Mouse (Mus musculus) T-helper 1 cell (primary cell): ENCODE measurements around the gene Lrmp.
"Not testable (repeated sequence)": the region's sequence is repeated elsewhere in the genome, so short reads cannot be mapped to it uniquely, and the experiment has no call there.

Source experiments
- in situ Hi-C: fragments of 300-600 bp; cut with MboI, MseI; formaldehyde crosslinking; loops from one replicate; pipeline ENCODE4 v1.15.1; 2025; ENCODE audit warnings: high pct_unique_total_duplicates

The Lrmp gene

DNA sequence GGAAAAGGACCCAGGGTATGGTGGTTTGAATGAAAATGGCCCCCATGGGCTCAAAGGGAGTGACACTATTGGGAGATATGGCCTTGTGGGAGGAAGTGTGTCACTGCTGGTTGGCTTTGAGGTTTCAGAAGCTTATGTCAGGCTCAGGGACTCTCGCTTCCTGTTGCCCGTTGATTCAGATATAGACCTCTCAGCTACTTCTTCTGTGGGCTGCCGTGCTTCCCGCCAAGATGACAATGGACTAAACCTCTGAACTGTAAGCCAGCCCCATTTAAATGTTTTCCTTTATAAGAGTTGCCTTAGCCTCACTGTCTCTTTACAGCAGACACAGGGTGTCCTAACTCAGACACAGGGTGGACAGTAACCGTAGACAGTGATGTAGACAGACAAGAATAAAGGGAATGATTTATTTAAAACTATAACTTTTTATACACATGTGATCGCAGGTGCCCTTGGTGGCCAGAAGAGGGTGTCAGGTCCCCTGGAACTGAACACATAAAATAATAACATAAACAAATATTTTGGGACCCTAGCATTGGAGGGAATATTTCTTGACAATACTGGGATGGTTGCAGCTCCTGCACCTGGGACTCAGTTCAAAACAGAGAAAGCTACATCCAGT is at the start of gene Lrmp:
Gene Lrmp, plus strand, starts transcription at position 178 of the 622 bp plus-strand sequence.
- in situ Hi-C loops, result no loop called here

DNA sequence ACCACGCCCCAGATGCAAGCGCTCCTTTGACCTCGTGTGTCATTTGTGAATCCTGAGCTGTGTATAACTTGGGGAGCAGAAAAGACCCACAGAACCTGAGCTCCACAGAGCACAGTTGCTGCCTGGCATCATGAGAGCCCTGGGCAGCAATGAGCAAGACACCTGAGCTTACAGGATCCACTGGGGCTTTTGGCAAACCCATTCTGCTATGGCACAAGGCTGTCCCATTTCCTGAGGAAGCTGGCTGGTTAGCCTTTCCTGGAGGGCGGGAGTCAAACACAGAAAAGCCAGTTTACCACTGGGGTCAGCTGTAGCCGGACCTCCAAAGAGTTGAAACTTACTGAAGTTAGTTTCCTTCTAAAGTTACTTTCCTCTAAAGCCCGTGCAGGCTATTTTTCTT is 49.0 kb upstream of the Lrmp start:
- in situ Hi-C loops, result no loop called here

GRCm38 (mm10) chr6:145067679-145068078 is 47.8 kb upstream of the Lrmp start:
- in situ Hi-C loops, result no loop called here

- in situ Hi-C loops, result no loop called here
Observed at GRCm38 (mm10) chr6:145069397-145069796, 46.1 kb upstream of the Lrmp start.

DNA sequence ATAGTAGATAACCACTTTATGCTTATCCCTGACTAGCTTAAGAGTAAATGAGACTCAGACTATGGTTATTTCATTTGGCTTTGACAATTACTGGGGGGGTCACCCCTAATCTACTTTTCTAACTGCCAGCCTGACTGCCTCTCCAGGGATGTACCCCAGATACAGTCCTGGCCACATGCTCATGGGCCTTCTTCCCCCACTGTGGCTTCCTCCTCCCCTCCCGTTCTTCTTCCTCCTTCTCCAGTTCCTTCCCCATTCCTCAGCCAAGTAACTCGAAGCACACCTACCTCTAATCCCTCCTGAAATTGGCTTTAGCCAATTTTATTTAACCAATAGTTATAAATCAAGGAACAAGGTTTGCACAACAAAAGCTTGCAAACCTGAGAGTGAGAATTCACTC is 45.5 kb upstream of the Lrmp start:
- in situ Hi-C loops, result no loop called here

GRCm38 (mm10) chr6:145074461-145074860 is 41.0 kb upstream of the Lrmp start:
- in situ Hi-C loops, result no loop called here

DNA sequence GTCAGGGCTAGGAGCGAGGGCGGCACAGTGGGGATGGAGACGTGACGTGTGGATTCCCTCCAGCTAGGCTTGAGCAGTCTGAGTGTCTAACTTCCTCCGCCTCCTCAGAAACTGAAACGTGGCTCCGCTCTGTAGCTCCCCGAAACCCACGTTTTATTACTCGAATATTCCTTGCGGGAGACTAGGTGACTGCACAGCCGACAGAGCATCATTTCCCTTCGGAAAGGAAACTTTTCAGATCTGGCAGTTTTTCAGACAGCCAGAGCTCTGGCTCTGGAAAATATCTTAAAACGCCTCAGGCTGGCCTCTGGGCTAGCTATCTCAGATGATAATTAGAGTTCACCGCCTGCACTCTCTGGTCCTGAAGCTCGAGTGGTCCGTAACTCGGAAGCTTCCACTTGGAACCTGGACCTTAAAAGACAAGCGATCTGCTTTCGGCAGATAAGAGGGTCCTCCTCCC is 40.3 kb upstream of the Lrmp start:
- in situ Hi-C loops, result no loop called here

GRCm38 (mm10) chr6:145075548-145076224 is 39.8 kb upstream of the Lrmp start, which contains the start of gene Bcat1:
Gene Bcat1, minus strand, starts transcription at chr6:145076184.
- in situ Hi-C loops, result no loop called here

DNA sequence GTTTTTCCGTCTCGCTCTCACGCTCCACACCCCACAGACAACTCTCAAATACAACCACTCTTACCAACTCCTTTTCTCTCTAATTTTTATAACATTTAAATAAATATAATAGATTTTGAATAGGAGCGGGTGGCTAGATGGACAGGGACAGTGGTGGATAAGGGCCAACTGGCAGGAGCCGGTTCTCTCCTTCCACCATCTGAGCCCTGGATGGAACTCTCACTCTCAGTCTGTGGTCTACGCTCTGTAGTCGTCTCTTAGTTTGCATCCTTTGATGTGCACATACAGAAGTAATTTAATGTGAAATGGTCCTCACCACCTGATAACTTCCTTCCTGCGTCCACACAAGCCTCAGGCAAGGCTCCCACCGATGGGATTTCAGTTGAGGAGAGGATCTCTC is 39.2 kb upstream of the Lrmp start:
- in situ Hi-C loops, result no loop called here

DNA sequence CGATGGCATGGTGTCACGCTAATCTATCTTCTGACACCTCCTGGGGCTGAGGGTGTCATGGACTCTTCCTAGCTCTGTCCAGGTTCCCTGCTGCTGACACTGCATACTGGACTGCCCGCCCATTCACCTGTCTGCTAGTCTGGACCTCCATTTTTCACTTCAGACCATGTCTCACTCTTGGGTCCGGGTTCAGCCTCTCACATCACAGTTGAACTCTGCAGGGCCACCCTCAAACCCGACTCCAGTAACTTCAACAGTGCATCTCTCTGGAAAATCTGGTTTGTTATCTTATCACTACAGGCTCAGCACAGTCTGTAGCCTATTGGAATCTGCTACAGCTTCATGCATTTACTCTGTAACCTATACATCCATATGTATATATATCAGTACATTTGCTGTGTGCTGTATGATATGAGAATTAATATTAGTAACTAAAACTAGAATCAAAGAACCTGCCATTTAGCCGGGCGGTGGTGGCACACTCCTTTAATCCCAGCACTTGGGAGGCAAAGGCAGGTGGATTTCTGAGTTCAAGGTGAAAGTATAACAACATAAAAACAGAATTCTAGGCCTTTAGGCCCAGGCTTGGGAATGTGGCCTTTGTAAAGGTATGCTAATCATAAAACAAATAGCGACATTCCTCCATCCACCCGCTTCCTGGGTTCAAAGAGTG is 36.2 kb upstream of the Lrmp start:
- in situ Hi-C loops, result no loop called here

- in situ Hi-C loops, result no loop called here
Observed at GRCm38 (mm10) chr6:145081721-145082120, 33.7 kb upstream of the Lrmp start.

- in situ Hi-C loops, result loop anchor here (5.0 kb wide), 1 partner anchor 258 kb away; no protein-coding TSS in a partner anchor
Observed at GRCm38 (mm10) chr6:145084343-145085117, 30.9 kb upstream of the Lrmp start.

DNA sequence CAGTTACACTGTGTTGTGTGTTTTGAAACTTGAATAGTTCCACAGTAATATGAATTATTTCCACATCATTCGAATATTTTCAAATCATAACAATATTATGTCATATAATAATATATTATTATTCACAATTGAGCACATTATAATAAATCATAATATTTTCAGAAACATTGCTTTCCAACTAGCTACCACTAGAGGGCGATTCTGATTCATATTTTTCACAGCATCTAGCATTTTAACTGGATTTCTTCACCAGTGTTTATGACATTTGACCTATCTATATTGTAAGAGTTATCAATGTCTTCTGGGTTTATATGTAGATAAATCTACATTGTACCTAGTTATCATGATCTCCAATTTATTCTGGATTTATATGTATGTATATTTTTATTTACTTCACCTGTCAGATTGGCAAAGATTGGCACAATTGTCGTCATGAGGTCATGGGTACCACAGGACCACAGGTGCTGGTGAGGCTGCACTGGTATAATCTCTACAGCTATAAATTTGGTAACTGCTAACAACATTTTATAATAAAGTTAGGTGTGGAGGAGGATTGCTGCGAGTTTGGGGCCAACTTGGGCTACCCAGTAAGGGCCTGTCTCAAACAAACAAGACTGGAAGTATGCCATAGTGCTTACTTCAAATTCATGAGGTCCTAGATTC is 26.9 kb upstream of the Lrmp start:
- in situ Hi-C loops, result loop anchor here (5.0 kb wide), 1 partner anchor 254 kb away; no protein-coding TSS in a partner anchor

GRCm38 (mm10) chr6:145089373-145089772 is 26.1 kb upstream of the Lrmp start:
- in situ Hi-C loops, result loop anchor here (5.0 kb wide), 1 partner anchor 253 kb away; no protein-coding TSS in a partner anchor

DNA sequence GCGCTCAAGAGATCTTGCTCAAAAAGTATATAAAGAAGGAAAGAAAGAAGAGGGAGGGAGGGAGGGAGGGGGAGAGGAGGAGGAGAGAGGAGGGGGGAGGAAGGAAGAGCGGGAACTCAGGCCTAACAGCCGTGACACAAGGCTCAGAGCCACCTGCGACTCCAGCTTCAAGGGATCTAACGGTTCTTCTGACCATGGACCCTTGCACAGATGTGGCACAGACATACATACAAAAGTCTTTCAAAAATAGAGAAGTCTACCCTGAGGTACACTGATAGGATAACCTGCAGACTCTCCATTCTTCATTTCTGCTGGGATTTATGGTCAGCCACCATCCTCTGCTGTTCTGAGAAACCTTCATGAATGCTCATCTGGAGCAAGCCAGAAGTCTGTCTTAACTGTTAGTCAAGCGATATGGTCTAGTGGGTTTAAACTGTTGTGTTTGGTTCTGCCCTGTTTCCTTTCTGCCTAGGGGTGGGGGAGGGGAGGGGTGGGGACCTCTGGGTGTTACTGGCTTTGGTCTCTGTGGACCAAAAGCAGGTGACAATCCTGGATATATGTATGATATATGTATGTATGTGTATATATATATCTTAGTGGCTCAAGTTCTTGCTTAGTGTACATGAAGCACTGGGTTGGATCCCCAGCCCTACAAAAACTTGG is 25.1 kb upstream of the Lrmp start:
- in situ Hi-C loops, result no loop called here

DNA sequence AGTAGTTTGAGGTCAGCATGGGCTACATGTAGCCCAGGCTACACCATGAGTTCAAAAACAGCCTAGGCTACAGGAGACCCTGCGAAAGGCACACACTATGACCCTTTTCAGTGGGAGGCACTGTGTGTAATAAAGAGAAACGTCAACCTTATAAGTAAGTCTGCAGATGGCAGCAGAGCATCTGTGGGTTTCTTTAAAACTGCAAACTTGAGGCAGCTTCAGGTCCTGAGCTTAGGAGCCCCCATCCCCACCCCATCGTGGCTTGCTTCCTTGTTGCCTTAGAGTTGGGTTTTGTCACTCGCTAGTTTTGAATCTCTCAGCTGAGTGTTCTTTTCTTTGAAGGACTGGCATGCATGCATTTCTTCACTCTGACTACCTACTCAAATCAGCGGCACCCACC is 24.5 kb upstream of the Lrmp start:
- in situ Hi-C loops, result no loop called here

DNA sequence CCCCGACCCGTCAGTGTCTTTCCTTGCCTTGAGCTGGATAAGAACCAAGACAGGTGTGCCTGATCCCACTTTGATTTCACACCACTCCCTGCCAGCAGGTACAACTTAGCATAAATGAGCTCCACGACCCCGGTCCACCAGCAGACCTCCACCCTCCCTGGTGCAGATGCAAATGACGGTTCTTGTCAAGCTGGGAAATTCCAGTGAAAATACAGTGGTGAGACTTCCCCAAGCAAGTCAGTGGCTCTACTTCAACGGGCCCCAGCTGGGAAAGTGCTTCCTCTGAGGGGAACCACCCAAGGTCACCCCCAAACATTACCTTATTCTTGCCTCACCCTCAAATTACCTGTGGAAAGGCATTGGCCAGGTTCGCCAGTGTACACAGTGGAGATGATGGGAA is 23.5 kb upstream of the Lrmp start:
- in situ Hi-C loops, result no loop called here

GRCm38 (mm10) chr6:145093038-145093622 is 22.3 kb upstream of the Lrmp start:
- in situ Hi-C loops, result not testable (repeated sequence)

- in situ Hi-C loops, result no loop called here
Observed at GRCm38 (mm10) chr6:145094431-145094830, 21.0 kb upstream of the Lrmp start.

DNA sequence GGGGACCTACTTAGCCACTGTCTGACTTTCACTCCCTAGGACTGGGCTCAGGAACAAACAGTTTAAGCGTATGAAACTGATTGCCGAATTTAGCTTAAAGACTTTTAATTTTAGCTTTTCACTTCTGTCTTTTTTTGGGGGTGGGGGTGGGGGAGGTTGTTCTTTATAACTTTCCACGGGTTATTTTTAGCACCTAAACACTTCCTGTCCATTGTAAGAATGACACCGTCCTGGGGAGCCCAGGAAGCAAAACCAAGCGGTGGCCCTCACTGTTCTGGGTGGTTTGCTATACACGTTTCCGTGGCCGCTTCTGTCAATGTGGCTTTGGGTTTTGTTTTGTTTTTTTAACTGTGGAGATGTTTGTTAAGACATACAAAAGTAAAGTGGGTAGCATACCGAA is 14.5 kb upstream of the Lrmp start:
- in situ Hi-C loops, result no loop called here
